Mouse (Mus musculus) left cerebral cortex, postnatal 36 days (tissue): ENCODE results near the gene Nemp1. TPM values are rescaled to one million over a fixed set of nuclear protein-coding genes. Genes with fewer than 3 reads are reported as not detected.

Experiments
- DNase-seq, 2 experiments: peaks; one replicate each; pipeline ENCODE4 v3.0.0; 2021 to 2022; ENCODE audit warnings: low spot score in 2 of 2, mixed read lengths in 1 of 2
- intact Hi-C: fragments of 180-260 bp; cut with DNase I; formaldehyde crosslinking; loops from one replicate; pipeline ENCODE4 v1.15.1; 2025
- total RNA-seq, 2 experiments: library from RNA; stranded (reverse); gene quantifications; 2 replicates each; pipeline ENCODE4 v1.2.3; 2021

Gene Nemp1
- total RNA-seq, 2 experiments from 2014 or later = 3.5 to 3.9 TPM

DNA sequence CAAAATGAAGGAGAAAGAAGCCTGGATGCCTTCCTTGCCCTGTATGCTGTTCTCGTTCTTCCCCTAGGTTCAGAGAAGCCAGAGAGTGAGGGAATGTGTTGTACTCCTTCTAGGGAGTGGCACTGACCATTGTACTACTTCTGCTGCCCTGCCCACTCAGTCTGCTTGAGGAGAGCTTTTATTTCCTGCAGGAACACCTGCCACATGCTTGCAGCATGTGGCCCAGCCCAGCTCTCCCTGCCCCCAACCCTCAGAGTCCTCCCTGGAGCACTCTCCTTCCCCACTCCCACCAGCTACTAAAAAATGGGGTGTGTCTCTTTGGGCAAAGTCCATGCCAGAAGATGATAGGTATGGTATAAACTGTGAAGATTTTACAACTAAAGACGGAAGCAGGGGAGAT, 37.6 kb downstream of the Nemp1 start:
- no peak for DNase-seq
- intact Hi-C loops = no loop called here

DNA sequence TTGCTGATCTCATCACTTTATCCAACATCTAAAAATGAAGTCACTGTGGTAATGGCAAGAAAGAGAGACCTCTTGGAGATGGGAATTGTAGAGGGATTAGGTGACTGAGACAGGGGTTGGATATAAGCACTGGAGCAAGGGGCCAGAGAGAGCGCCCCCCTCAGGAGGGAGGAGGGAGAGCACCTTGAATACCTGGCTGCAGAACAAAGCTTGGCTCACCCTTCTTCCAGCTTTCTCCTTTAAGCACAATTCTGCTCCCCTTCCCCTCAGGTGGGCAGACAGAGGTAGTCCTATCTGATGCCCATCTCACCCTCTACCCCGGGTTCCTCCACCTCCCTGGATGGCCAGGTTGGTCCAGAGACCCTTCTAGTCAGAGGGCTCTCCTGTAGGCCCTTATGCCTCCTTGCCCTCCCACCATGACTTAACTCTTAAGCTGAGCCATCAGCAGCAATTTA, 38.1 kb downstream of the Nemp1 start, which contains the start of gene Myo1a:
Gene Myo1a, plus strand, starts transcription at position 405 of the 455 bp plus-strand sequence.
- intact Hi-C loops = no loop called here
- DNase-seq = no peak

DNA sequence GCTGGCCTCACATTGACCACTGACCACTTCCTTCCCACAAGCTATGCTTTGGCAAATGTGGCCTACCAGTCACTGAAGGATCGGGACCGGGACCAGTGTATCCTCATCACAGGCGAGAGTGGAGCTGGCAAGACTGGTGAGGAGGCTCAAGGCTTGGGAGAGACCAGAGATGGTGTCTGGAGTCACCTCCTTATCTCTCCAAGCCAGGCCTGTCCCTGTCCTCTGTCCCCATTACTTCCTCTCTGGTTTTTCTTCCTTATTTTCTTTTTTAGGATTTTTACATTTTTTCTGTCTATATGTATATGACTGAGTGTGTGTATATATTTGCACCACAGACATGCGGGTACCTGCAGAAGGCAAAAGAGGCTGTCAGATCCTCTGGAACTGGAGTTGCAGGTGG, 39.1 kb downstream of the Nemp1 start:
- intact Hi-C loops = no loop called here
- no peak for DNase-seq

DNA sequence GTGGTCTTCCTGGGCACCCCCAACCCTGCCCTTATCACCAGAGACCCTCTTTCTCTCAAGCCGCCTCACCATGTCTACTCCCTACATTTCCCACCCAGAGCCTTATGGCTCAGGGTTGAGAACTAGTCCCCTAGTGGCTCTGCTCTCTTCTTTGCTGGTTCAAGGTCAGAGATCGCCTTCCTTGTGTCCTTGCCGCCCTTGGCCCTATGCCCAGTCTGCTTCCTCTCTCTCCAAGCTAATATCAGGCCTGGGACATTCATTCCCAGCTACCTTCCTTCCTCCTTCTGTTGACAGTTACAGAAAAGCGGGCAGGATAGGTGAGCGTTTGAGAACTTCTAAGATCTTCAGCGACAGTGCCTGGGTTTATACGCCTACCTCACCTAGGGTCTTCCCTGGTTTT, 41.0 kb downstream of the Nemp1 start:
- DNase-seq = no peak
- intact Hi-C loops = no loop called here

DNA sequence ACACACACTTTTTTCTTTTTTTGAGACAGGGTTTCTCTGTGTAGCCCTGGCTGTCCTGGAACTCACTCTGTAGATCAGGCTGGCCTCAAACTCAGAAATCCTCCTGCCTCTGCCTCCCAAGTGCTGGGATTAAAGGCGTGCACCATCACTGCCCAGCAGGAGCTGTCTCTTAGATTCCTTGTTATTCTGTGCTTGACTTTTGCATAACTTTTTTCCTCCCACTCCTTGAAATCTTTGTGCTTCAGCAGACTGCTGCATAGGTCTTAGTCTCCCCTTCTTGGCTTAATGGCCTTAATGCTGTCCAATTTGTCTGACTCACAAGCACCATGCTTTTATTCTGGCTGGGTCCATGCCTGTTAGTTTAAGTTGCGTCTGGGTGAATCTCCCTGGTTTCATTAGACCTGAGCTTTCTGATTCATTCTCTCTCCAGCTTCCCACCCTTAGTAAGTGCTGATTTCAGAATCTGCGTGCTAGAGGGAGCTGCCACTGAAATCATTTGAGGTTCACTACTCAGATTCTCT, 42.2 kb downstream of the Nemp1 start:
- DNase-seq = no peak
- intact Hi-C loops = no loop called here

DNA sequence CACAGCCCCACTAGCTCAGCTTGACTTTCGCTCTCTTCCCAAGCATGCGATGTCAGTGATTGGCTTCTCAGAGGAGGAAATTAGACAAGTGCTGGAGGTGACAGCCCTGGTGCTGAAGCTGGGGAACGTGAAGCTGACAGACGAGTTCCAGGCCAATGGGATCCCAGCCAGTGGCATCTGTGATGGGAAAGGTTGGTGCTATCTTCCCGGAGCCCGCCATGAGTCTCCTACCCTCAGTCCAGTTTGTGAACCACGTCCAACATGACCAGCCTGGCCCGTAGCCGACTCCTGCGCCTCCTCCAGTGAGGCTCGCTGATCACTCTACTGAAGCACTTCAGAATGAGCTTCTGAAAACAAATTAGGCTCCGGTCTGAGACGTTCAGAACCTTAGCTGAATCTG, 43.6 kb downstream of the Nemp1 start:
- intact Hi-C loops = no loop called here
- no peak for DNase-seq

DNA sequence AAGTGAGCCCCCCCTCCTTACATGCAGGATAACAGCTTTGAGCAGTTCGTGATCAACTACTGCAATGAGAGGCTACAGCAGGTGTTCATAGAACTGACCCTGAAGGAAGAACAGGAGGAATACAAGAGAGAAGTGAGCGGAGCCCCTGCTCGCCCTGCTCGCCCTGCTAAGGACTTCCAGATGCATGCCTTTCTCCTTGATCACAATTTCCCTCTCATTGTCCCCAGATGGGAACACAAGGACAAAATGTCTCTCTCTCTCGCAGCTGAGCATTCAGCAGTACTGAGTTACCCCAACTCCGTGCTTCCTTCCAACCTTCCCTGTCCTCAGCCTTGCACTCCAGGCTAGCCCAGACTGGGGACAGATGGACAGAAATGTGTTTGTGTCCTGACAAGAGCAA, 46.0 kb downstream of the Nemp1 start:
- intact Hi-C loops = no loop called here
- DNase-seq = no peak

DNA sequence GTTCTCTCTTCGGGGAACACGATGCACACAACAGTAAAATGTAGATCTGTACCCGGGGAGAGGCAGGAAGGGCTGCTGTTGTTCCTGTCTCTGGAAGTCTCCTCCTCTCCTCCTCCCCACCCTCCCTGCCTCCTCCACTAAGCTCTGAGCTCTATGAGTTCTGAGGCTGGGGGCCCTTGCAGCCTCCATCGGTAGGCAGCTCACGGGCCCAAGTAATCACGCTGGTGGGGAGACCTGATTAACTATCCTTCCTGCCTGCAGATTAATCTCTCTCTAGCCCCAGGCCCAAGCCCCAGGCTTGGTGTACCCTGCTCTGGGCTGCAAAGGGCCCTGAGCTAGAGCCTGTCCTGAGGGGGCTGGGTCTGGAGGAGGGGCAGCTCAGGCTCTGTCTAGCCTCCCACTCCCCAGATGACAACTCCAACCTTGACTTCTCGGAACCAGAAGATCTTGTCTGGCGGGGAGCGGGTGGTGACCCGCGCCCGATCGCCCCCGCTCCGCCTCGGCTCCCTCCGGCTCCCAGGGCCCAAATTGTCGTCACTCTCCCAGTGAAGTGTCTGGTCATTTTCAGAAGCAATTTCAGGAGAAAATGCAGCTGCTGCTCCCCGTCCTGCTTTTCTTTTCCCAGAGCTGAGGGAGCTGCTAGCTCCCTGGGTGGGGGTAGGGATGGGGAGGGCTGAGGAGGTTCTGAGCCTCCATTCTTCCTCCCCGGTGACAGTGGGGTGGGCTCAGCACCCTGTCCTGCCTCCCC, 55.1 kb downstream of the Nemp1 start:
- DNase-seq = peak in 1 of 2 experiments; percentile 13
- intact Hi-C loops = no loop called here

DNA sequence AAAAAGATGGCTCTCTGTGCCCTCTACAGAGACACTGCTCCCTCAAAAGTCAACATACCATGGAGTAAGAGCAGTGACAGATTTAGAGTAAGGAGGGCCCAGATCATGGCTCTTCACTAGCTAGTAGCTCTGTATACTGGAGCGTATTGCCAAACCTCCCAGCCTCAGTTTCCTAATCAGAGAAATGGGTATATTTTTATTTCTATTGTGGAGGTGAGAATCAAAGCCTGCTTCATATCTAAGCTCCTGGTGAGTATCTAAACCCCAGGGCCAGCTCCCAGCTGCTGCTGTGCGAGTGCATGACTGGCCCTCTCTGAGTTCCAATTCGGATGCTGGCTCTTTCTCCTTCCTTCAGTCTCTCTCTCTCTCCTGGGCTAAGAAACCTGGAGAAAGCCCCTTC, 57.5 kb downstream of the Nemp1 start, which contains the start of gene Tac2:
Gene Tac2, plus strand, starts transcription at position 301 of the 400 bp plus-strand sequence.
- intact Hi-C loops = no loop called here
- DNase-seq = no peak

DNA sequence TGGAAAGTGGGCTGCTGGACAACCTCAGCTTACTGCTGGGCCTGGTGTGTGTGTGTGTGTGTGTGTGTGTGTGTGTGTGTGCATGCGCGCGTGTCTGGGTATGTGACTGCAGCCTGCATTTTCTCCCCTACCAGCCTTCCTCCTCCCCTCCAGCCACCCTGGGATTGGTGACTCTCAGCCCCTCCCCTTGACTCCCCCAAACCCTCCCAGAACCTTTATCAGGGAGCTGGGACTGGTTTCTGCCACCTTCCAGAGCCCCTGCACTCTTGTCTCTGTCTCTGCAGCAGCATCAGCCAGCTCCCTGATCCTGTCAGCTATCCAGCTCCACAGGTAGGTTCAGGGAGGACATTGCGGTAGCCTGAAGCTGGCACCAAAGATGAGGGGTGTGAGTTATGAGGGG, 58.4 kb downstream of the Nemp1 start:
- DNase-seq = no peak
- intact Hi-C loops = no loop called here

DNA sequence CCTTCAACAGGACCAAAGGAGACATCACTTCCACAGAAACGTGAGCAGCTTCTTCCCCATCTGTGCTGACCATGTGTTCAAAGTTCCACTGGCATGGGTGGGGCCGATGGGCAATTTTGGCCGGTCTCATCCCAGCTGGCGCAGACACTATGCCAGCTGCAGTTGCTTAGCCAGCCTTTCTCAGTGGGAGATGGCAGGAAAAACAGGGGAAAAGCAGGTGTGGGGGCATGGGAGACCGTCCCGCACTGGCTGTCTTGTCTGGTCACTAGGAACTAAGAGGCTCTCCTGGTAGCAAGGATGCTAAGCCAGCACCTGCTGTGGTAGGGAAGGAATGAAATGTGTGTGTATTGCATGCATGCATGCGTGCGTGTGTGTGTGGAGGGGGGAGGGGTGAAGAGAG, 61.7 kb downstream of the Nemp1 start:
- intact Hi-C loops = no loop called here
- peak; percentile 36 to 43 for DNase-seq

DNA sequence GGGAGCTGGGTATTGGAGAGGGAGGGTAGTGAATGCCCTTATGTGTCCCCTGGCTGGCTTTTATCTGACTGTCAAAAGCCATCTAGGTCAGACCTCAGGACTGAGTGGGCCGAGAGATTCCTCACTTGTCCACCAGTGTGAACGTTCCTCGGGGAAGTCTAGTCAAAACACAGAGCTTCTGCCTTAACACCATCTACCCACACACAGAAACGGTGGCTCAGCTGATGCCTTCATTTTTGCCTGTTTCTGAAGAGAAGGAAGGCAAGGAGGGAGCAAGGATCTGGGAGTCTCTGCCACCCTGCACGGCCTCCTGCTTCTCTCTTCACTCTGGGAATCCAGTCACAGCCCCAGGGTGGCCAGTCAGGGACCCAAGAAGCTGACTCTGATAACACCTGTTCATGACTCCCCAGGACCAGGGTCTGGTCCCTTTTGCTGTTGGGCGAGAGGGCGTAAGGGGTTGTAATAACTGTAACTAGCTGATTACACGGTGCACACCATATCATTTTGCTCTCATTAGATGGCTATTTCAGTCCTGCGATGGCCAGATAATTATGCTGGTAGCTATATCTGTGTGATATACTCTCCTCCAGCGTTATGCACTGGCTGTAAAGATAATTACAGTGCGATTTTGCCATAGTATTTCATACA, 63.7 kb downstream of the Nemp1 start:
- peak in 1 of 2 experiments; percentile 21 for DNase-seq
- intact Hi-C loops = loop anchor here (5.0 kb wide), 2 partner anchors 53 to 88 kb away; partner anchors contain the start of gene Stat6

DNA sequence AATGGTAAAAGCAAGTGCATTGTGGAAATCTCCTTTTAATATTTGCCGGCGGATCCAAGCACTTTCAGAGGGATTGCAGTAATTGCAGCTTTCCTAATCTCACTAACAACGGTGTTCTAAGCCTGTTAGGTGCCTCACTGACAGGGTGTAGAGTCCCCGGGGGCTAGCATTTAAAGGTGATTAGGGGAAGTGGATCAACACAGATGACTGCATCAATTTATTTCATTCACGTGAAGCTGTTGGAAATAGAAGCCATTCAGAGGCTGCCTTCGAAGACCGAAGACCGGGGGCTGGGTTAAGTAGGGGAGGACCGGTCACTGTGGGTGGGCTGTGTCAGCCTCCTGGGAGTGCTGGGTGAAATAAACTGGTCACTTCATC, 64.2 kb downstream of the Nemp1 start:
- intact Hi-C loops = loop anchor here (5.0 kb wide), 2 partner anchors 54 to 89 kb away; partner anchors contain the start of gene Stat6
- no peak for DNase-seq

DNA sequence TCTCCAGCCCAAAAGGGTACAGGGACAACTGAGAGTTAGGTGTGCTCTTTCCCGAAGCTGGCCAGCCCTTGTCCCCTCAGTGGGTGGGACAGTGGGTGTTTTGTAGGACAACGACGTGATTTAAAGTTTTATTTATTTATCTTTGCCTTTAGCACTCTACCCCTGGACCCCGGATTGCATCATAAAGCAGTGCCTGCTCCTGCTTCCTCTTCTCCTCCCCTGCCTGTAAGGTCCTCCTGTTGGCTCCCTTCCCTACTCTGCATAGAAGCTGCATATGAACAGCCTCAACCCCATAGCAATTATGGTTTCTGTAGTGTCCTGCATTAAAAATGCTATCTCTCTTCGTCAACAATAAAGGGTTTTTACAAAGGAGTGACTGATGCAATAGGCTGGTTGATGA, 64.7 kb downstream of the Nemp1 start:
- intact Hi-C loops = loop anchor here (5.0 kb wide), 2 partner anchors 54 to 89 kb away; partner anchors contain the start of gene Stat6
- no peak for DNase-seq

DNA sequence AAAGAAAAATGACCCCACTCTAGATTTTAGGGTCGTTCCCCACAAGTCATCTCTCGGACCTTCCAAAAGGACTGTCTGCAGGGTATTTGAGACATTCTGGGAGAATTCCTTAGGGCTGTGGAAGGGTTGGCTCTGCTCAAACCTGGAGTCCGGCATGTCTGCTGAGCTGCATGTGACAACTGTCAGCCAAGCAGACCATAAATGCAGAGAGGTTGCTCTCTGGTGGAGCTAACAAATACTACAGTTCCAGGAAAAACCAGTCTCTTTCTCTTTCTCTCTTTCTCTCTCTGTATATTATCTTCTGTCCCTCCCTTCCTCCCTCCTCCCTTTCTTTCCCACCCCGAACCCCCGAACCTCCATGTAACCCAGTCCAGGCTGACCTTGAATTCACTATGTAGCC, 67.7 kb downstream of the Nemp1 start:
- intact Hi-C loops = loop anchor here (5.0 kb wide), 2 partner anchors 57 to 92 kb away; partner anchors contain the start of gene Stat6
- DNase-seq = no peak

DNA sequence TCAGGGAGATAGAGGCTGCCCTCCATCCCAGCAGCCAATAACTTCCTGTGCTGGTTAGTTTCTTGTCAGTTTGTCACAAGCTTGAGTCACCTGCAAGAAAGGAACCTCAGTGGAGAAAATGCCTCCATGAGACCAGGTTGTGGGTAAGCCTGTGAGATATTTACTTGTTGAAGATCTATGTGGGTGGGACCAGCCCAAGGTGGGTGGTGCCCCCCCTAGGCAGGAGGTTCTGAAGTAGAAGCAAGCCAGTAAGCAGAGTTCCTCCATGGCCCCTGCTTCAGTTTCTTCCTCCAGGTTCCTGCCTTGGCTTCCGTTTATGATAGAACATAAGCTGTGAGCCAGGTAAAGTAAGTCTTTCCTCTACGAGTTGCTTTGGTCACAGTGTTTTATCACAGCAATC, 69.6 kb downstream of the Nemp1 start:
- intact Hi-C loops = no loop called here
- no peak for DNase-seq

DNA sequence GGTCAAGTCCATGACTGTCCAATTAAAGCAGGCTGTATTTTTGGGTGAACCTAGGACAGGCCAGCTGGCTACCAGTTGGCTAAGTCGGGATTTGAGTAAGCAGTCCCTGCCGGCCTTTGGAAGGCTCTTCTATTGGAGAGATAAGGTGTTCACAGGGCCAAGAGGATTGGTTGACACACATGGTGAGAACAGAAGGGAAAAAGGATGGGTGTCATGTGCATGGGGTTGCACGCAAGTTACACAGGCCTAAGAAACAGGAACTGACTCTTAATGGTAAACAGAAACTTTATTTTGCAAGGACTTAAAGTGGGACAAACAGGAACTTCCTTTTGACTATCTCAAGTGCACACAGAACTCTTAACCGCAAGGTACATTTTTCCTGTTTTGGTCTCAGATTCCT, 70.2 kb downstream of the Nemp1 start:
- intact Hi-C loops = no loop called here
- DNase-seq = no peak

DNA sequence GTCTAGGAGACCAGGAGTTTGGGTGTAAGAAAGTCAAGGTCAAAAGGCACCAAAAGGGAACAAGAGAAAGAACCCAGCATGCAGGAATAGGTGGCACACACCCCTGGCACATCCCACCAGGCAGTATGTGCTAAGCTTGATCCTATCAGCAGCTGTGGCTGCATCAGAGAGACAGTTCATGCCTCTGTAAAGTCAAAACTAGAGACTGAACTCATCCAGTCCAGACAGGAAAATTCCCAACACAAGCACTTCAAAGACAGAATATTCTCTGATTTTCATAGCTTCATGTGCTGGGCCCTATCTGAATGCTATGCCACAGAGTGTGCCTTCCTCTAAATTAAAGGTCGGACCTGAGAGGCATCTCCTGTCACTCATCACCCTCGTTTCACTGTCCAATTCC, 70.9 kb downstream of the Nemp1 start:
- intact Hi-C loops = no loop called here
- no peak for DNase-seq

DNA sequence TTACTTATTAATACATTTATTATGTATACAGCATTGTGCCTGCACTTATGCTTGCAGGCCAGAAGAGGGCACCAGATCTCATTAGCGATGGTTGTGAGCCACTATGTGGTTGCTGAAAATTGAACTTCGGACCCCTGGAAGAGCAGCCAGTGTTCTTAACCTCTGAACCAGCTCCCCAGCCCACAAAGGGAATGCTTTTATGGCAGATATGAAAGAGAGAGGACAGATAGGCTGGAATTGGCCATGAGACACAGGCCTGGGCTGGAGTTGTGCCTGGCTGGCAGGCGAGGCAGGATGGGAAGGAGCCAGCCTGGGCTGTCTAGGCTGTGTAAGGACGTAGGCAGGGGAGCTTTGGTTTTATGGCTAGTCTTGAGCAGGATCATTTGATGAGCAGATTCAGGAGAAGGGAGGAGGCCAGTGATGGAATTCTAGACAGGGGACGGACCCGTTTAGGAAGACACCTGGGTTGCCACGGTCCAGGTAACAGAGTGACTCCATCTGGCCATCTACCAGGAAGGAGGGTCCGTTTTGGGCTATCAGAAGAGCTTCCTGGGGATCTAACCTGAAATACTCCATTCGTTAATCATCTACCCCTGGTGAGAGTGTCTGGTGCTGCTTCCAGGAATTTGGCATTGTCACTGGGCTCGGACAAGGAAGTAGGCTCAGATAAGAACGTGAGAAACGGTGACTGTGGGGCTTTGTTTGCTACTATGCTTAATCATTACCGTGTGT, 71.6 kb downstream of the Nemp1 start:
- no peak for DNase-seq
- intact Hi-C loops = loop anchor here (2.0 kb wide), 1 partner anchor 44 kb away; no protein-coding TSS in a partner anchor

DNA sequence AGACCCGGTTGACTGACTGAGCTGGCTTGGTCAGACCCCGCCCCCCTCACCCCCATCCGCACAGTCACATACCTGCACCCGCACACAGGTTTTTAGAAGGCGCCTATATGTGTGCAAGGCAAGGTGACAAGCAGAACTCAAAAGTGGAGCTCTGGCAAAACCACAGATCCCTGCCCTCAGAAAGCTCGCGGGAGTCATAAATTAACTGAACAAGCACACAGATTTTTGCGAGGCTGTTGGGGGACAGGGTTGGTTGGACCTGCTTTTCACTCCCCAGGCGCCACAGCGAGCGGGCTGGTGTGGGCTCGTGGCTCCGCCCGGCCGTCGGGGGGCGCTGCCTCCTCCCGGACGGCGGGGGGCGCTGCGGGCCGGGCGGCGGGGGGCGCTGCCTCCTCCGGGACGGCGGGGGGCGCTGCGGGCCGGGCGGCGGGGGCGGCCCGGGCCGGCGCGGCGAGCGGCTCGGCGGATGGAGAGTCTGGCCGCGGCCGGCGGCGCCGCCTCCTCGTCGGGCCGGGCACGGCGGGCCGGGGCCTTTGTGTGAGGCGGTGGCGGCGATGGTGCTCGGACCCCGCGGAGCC, 72.5 kb downstream of the Nemp1 start, which contains the start of gene Zbtb39:
Gene Zbtb39, plus strand, starts transcription at position 456 of the 578 bp plus-strand sequence.
- intact Hi-C loops = loop anchor here (1.0 to 2.0 kb wide), 2 partner anchors 44 to 198 kb away; no protein-coding TSS in a partner anchor
- peak in 1 of 2 experiments; percentile 78 for DNase-seq
